Mouse (Mus musculus): ENCODE data around the gene Bcas2. TPM values are rescaled to one million over a fixed set of nuclear protein-coding genes. Genes with fewer than 3 reads are reported as not detected.

The Bcas2 gene
- polyA plus RNA-seq, 1 experiment from 2014 or later, result 250 TPM

DNA sequence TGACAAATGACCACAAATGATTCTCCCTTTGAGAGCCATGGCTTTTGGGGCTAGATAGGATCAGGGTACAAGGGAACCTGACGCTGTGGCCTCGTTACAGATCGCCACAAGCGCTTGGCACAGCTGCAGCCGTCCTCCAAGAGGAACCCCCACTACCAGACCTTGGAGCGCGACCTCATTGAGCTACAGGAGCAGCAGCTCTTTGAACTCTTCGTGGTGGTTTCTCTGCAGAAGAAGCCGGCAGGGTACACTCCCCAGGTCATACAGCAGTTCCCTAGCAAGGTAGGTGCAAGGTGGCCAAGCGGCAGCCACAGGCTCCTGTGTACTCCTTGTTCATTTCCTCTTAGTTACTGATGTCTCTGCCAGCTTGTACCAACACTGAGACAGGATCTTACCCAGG lies 22.5 kb upstream of the Bcas2 start:
- WGBS, result 92% methylated on average over 10 of the region's 10 CpGs
- Histone ChIP-seq H3K36me3 (ENCODE audit: control insufficient read depth, insufficient read depth, low read length) (no peaks in the 10 kb centered on the region), H3K9ac (ENCODE audit: low read length) (no peak overlapping the region), H3K27me3 (ENCODE audit: control insufficient read depth, insufficient read depth, low read length) (no peaks in the 10 kb centered on the region), H3K4me1 (ENCODE audit: control insufficient read depth, insufficient read depth, low read length) (no peaks in the 10 kb centered on the region), H3K4me3 (ENCODE audit: low read depth, low read length) (no peak overlapping the region), H3K9me3 (ENCODE audit: control insufficient read depth, low read length) (no peaks in the 10 kb centered on the region), H3K4me2 (no peak overlapping the region), H3K27ac (ENCODE audit: low read depth, low read length) (no peak overlapping the region)
- ATAC-seq (ENCODE audit: low FRiP score) (no peak), DNase-seq (ENCODE audit: low spot score, missing footprints) (no peak)

DNA sequence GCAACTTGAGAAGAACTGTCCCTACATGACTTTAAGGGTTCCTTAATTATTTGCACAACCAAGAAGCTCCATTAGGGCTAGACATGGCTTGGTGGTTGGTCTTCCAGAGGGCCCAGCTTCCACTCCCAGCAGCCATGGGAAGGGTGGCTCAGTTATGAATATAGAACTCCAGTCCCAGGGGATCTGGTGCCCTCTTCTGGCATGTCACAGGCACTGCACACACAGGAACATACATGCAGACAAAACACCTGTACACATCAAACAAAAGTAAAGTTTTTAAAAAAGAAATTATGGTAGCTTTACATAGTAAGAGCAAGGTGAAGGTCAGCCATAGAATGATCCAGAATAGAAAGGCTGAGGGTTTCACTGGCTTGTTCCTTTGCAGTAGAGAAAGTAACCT lies 17.7 kb upstream of the Bcas2 start:
- Histone ChIP-seq H3K4me1 (ENCODE audit: control insufficient read depth, insufficient read depth, low read length) (no peaks in the 10 kb centered on the region), H3K9me3 (ENCODE audit: control insufficient read depth, low read length) (no peaks in the 10 kb centered on the region), H3K27me3 (ENCODE audit: control insufficient read depth, insufficient read depth, low read length) (no peaks in the 10 kb centered on the region), H3K4me3 (ENCODE audit: low read depth, low read length) (no peak overlapping the region), H3K27ac (ENCODE audit: low read depth, low read length) (no peak overlapping the region), H3K36me3 (ENCODE audit: control insufficient read depth, insufficient read depth, low read length) (no peaks in the 10 kb centered on the region), H3K9ac (ENCODE audit: low read length) (no peak overlapping the region), H3K4me2 (no peak overlapping the region)
- DNase-seq (ENCODE audit: low spot score, missing footprints) (no peak), ATAC-seq (ENCODE audit: low FRiP score) (no peak)

DNA sequence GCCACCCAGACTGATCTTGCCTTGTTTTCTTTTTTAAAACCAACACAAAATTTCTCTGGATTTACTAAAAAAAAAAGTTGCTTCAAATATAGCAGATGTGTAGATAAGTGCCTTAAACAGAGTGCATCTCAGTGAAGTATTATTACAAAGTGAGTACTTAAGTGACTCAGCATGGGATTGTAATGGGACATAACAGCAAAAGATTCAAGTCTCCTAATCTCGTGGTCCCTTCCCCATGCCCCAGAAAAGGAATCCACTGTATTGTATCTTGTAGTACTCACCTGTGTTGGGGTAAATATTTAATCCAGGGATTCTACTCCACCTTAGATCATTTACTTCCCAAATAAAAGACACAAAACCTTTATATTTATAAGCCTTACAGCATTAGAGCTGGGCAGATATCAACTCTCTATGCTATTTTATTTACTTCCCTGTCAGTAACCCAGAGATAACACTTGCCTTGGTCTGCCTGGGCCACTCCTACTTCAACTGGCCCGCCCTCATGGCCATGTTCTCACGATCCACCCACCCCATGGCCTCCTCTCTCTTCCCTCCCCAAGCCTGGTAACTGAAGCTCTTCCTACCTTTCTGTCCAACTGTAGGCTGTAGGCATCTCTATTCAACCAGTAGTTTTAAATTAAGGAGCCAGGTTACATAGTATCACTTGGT lies 12.1 kb upstream of the Bcas2 start:
- DNase-seq (ENCODE audit: low spot score, missing footprints) (no peak), ATAC-seq (ENCODE audit: low FRiP score) (no peak)
- 75% methylated on average over 3 of the region's 3 CpGs for WGBS
- Histone ChIP-seq H3K27ac (ENCODE audit: low read depth, low read length) (no peak overlapping the region), H3K4me1 (ENCODE audit: control insufficient read depth, insufficient read depth, low read length) (no peaks in the 10 kb centered on the region), H3K9me3 (ENCODE audit: control insufficient read depth, low read length) (no peaks in the 10 kb centered on the region), H3K27me3 (ENCODE audit: control insufficient read depth, insufficient read depth, low read length) (no peaks in the 10 kb centered on the region), H3K4me2 (no peak overlapping the region), H3K4me3 (ENCODE audit: low read depth, low read length) (no peak overlapping the region), H3K36me3 (ENCODE audit: control insufficient read depth, insufficient read depth, low read length) (no peaks in the 10 kb centered on the region), H3K9ac (ENCODE audit: low read length) (no peak overlapping the region)

DNA sequence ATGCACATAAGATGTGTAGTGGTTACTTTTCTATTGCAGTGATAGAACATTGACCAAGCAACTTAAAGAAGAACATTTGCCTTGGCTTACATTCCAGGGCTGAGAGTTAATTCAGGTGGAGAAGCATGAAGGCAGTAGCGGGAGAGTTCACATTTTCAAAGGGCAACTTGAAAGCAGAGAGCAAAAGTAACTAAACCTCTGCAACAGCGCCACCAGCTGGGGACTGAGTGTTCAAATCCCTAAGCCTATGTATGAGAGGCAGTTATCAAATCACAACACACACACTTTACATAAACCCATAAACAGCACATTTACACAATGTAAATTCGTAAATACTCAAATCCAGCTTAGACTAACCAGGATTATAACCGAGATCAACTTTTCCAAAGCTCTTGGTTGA lies 1.7 kb upstream of the Bcas2 start:
- H3K9me3 ChIP-seq (ENCODE audit: control insufficient read depth, low read length), result no peaks in the 10 kb centered on the region
- no peaks in the 10 kb centered on the region for H3K27me3 ChIP-seq (ENCODE audit: control insufficient read depth, insufficient read depth, low read length)
- no peak overlapping the region for H3K27ac ChIP-seq (ENCODE audit: low read depth, low read length)
- DNase-seq (ENCODE audit: low spot score, missing footprints) (peak; percentile 98), ATAC-seq (ENCODE audit: low FRiP score) (no peak)
- H3K4me1 ChIP-seq (ENCODE audit: control insufficient read depth, insufficient read depth, low read length), result peaks cover 6% of the 10 kb centered on the region
- H3K4me2 ChIP-seq, result no peak overlapping the region
- no peak overlapping the region for H3K4me3 ChIP-seq (ENCODE audit: low read depth, low read length)
- H3K9ac ChIP-seq (ENCODE audit: low read length), result no peak overlapping the region
- WGBS, result 14% methylated on average over 4 of the region's 4 CpGs
- H3K36me3 ChIP-seq (ENCODE audit: control insufficient read depth, insufficient read depth, low read length), result no peaks in the 10 kb centered on the region

DNA sequence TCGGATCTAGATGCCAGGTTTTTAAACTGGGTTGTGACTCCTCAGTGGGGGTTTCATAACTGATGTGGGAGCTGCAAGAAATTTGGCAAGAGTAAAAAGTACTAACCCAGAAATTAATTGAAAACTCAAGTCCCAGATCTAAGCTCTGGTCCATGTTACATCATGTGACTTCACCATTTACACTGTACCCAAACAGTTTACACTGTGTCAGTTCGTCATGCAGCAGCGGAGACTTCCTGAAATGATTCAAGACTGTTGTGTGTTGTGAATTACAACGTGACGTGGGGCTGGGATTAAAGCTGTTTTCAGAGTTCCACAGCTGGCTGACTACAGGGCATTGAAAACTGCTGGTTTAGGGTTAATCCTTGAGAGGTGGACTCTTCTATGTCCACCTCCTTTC lies 1.2 kb downstream of the Bcas2 start:
- 61% methylated on average over 5 of the region's 5 CpGs for WGBS
- DNase-seq (ENCODE audit: low spot score, missing footprints), result no peak
- Histone ChIP-seq H3K4me2 (peak overlapping the region; percentile 78), H3K4me3 (ENCODE audit: low read depth, low read length) (peak overlapping the region; percentile 90), H3K36me3 (ENCODE audit: control insufficient read depth, insufficient read depth, low read length) (peaks cover 6% of the 10 kb centered on the region; the same call in 1 of the 2 replicates), H3K9ac (ENCODE audit: low read length) (peak overlapping the region; percentile 90), H3K27ac (ENCODE audit: low read depth, low read length) (no peak overlapping the region), H3K27me3 (ENCODE audit: control insufficient read depth, insufficient read depth, low read length) (no peaks in the 10 kb centered on the region), H3K4me1 (ENCODE audit: control insufficient read depth, insufficient read depth, low read length) (peaks cover 6% of the 10 kb centered on the region), H3K9me3 (ENCODE audit: control insufficient read depth, low read length) (no peaks in the 10 kb centered on the region)
- ATAC-seq (ENCODE audit: low FRiP score), result no peak

DNA sequence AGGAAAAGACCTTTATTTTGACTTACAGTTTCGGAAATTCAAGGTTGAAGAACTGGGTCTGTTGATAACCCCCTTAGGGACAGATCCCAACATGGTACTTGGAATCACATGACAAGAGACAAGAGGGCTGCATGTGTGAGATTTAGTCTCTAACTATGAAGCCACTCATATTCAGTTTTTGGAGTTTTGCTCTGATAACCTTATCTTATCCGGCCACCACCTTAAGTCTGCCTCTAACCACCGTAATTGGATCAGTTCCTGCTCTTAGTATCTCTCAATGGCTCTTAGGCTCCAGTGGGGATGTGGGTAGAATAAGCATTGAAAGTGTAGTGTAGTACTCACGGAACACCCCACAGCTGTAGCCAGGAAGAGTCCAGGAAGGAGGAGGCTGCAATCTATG lies 5.3 kb downstream of the Bcas2 start:
- H3K4me3 ChIP-seq (ENCODE audit: low read depth, low read length), result no peak overlapping the region
- no peak for DNase-seq (ENCODE audit: low spot score, missing footprints)
- H3K4me1 ChIP-seq (ENCODE audit: control insufficient read depth, insufficient read depth, low read length), result peaks cover 6% of the 10 kb centered on the region
- no peaks in the 10 kb centered on the region for H3K27me3 ChIP-seq (ENCODE audit: control insufficient read depth, insufficient read depth, low read length)
- H3K9me3 ChIP-seq (ENCODE audit: control insufficient read depth, low read length), result no peaks in the 10 kb centered on the region
- no peak overlapping the region for H3K4me2 ChIP-seq
- H3K36me3 ChIP-seq (ENCODE audit: control insufficient read depth, insufficient read depth, low read length), result peaks cover 7% of the 10 kb centered on the region; the same call in 1 of the 2 replicates
- no peak overlapping the region for H3K27ac ChIP-seq (ENCODE audit: low read depth, low read length)
- no peak for ATAC-seq (ENCODE audit: low FRiP score)
- WGBS, result 92% methylated on average over 4 of the region's 4 CpGs
- H3K9ac ChIP-seq (ENCODE audit: low read length), result no peak overlapping the region

DNA sequence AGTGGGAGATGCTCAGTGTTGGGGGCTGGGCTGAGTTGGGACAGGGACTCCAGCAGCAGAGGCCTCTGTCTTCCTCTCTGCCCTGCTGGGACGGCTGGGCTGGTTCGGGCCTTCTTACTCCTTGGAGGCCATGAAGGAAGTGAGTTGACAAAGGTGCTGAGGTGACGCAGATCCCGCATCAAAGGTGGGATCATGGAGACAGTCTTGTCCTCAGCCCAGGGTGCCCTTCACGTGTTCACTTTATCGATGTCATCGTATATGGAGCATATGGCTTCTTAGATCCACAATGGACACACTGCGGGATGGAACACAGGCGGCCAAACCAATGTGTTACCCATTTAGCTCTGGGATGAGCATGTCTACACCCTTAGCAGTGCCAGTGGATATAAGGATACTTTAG lies 8.1 kb downstream of the Bcas2 start:
- no peak overlapping the region for H3K4me2 ChIP-seq
- no peaks in the 10 kb centered on the region for H3K9me3 ChIP-seq (ENCODE audit: control insufficient read depth, low read length)
- H3K4me3 ChIP-seq (ENCODE audit: low read depth, low read length), result no peak overlapping the region
- peaks cover 7% of the 10 kb centered on the region; the same call in 1 of the 2 replicates for H3K36me3 ChIP-seq (ENCODE audit: control insufficient read depth, insufficient read depth, low read length)
- no peak overlapping the region for H3K9ac ChIP-seq (ENCODE audit: low read length)
- no peaks in the 10 kb centered on the region for H3K4me1 ChIP-seq (ENCODE audit: control insufficient read depth, insufficient read depth, low read length)
- no peak overlapping the region for H3K27ac ChIP-seq (ENCODE audit: low read depth, low read length)
- H3K27me3 ChIP-seq (ENCODE audit: control insufficient read depth, insufficient read depth, low read length), result no peaks in the 10 kb centered on the region
- WGBS, result 93% methylated on average over 9 of the region's 9 CpGs
- ATAC-seq (ENCODE audit: low FRiP score), result no peak
- no peak for DNase-seq (ENCODE audit: low spot score, missing footprints)

DNA sequence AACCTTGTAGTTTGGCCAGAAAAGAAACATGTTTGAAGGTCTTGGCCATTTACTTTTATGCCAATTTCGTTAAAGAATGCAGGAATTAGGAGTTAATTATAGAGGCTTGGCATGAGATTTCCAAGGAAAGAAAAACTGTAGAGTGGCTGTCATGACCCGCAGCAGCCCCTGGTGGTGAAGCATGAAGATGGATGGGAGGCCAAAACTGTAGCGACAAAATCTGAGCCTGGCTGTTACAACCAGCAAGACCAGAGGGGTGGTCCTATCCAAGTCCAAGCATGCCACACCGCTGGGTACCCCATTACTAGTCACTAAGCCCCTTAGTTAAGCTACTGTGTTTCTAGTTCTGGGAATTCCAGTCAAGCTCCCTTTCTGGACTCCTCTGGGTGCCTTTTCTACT lies 9.7 kb downstream of the Bcas2 start:
- Histone ChIP-seq H3K9ac (ENCODE audit: low read length) (no peak overlapping the region), H3K9me3 (ENCODE audit: control insufficient read depth, low read length) (no peaks in the 10 kb centered on the region), H3K27me3 (ENCODE audit: control insufficient read depth, insufficient read depth, low read length) (no peaks in the 10 kb centered on the region), H3K4me2 (no peak overlapping the region), H3K4me3 (ENCODE audit: low read depth, low read length) (no peak overlapping the region), H3K36me3 (ENCODE audit: control insufficient read depth, insufficient read depth, low read length) (peaks cover 7% of the 10 kb centered on the region; the same call in 1 of the 2 replicates), H3K27ac (ENCODE audit: low read depth, low read length) (no peak overlapping the region), H3K4me1 (ENCODE audit: control insufficient read depth, insufficient read depth, low read length) (no peaks in the 10 kb centered on the region)
- WGBS, result 67% methylated on average over 4 of the region's 4 CpGs
- ATAC-seq (ENCODE audit: low FRiP score) (no peak), DNase-seq (ENCODE audit: low spot score, missing footprints) (no peak)

DNA sequence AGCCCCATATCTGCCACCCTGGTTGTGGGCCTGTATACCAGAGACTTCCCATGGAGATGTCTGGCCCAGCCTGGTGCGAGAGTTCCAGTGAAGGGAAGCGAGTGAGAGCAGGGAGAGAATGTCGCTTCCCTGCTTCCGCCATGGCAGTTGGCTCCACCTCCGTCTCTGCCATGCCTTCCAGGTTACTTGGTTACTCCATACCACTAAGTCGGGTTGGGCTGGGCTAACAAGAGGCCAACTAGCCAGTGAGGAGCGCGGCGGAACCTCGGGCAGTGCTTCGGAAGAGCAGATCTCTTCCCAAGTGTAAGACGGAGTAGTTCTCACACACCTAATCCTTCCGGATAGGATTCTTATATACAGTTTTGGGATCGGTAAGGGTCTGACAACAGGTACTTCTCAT lies 11.4 kb downstream of the Bcas2 start:
- ATAC-seq (ENCODE audit: low FRiP score) (no peak), DNase-seq (ENCODE audit: low spot score, missing footprints) (no peak)
- H3K27ac ChIP-seq (ENCODE audit: low read depth, low read length), result no peak overlapping the region
- H3K27me3 ChIP-seq (ENCODE audit: control insufficient read depth, insufficient read depth, low read length), result no peaks in the 10 kb centered on the region
- WGBS, result 80% methylated on average over 14 of the region's 14 CpGs
- no peak overlapping the region for H3K4me2 ChIP-seq
- no peaks in the 10 kb centered on the region for H3K9me3 ChIP-seq (ENCODE audit: control insufficient read depth, low read length)
- no peak overlapping the region for H3K4me3 ChIP-seq (ENCODE audit: low read depth, low read length)
- no peaks in the 10 kb centered on the region for H3K36me3 ChIP-seq (ENCODE audit: control insufficient read depth, insufficient read depth, low read length)
- H3K9ac ChIP-seq (ENCODE audit: low read length), result no peak overlapping the region
- no peaks in the 10 kb centered on the region for H3K4me1 ChIP-seq (ENCODE audit: control insufficient read depth, insufficient read depth, low read length)
